Mouse (Mus musculus): ENCODE data around the gene Acod1. TPM values are rescaled to one million over a fixed set of nuclear protein-coding genes. Genes with fewer than 3 reads are reported as not detected.

Gene Acod1
- polyA plus RNA-seq, 1 experiment from 2014 or later: not detected

- 2% methylated on average over 10 of the region's 10 CpGs for WGBS
- peak overlapping the region; percentile 90 for H3K4me2 ChIP-seq (replicated peaks; ENCODE audit: low read depth)
- no peaks in the 10 kb centered on the region for H3K27me3 ChIP-seq (replicated peaks; ENCODE audit: control insufficient read depth, insufficient read depth, low read length)
- H3K4me1 ChIP-seq (replicated peaks; ENCODE audit: control insufficient read depth, insufficient read depth, low read length): no peaks in the 10 kb centered on the region
- H3K36me3 ChIP-seq (ENCODE audit: control insufficient read depth, insufficient read depth): peaks cover 26% of the 10 kb centered on the region
- no peak for TF ChIP-seq CTCF (IDR thresholded peaks at IDR 0.05; ENCODE audit: low read depth)
- H3K27ac ChIP-seq (ENCODE audit: low read depth, low read length): peak overlapping the region; percentile 80; the same call in 1 of the 2 replicates
- ATAC-seq: no peak
- peak overlapping the region; percentile 79 for H3K9ac ChIP-seq (ENCODE audit: low read depth, low read length)
- H3K4me3 ChIP-seq (ENCODE audit: low read depth, low read length): peak overlapping the region; percentile 77
- no peaks in the 10 kb centered on the region for H3K9me3 ChIP-seq (ENCODE audit: control insufficient read depth)
Measured at GRCm38 (mm10) chr14:103070790-103071189, 24.0 kb downstream of the Acod1 start.

GRCm38 (mm10) chr14:103071471-103071870 is 24.7 kb downstream of the Acod1 start:
- ATAC-seq: no peak
- 87% methylated on average over 12 of the region's 12 CpGs for WGBS
- H3K4me2 ChIP-seq (replicated peaks; ENCODE audit: low read depth): no peak overlapping the region
- H3K4me3 ChIP-seq (ENCODE audit: low read depth, low read length): no peak overlapping the region
- no peaks in the 10 kb centered on the region for H3K27me3 ChIP-seq (replicated peaks; ENCODE audit: control insufficient read depth, insufficient read depth, low read length)
- no peaks in the 10 kb centered on the region for H3K9me3 ChIP-seq (ENCODE audit: control insufficient read depth)
- peaks cover 30% of the 10 kb centered on the region for H3K36me3 ChIP-seq (ENCODE audit: control insufficient read depth, insufficient read depth)
- no peaks in the 10 kb centered on the region for H3K4me1 ChIP-seq (replicated peaks; ENCODE audit: control insufficient read depth, insufficient read depth, low read length)
- no peak overlapping the region for H3K27ac ChIP-seq (ENCODE audit: low read depth, low read length)
- no peak overlapping the region for H3K9ac ChIP-seq (ENCODE audit: low read depth, low read length)
- no peak for TF ChIP-seq CTCF (IDR thresholded peaks at IDR 0.05; ENCODE audit: low read depth)

- ATAC-seq: no peak
- H3K27me3 ChIP-seq (replicated peaks; ENCODE audit: control insufficient read depth, insufficient read depth, low read length): no peaks in the 10 kb centered on the region
- no peaks in the 10 kb centered on the region for H3K4me1 ChIP-seq (replicated peaks; ENCODE audit: control insufficient read depth, insufficient read depth, low read length)
- H3K36me3 ChIP-seq (ENCODE audit: control insufficient read depth, insufficient read depth): peaks cover 37% of the 10 kb centered on the region
- no peak overlapping the region for H3K4me3 ChIP-seq (ENCODE audit: low read depth, low read length)
- no peaks in the 10 kb centered on the region for H3K9me3 ChIP-seq (ENCODE audit: control insufficient read depth)
- TF ChIP-seq CTCF (IDR thresholded peaks at IDR 0.05; ENCODE audit: low read depth): no peak
- H3K27ac ChIP-seq (ENCODE audit: low read depth, low read length): no peak overlapping the region
- H3K9ac ChIP-seq (ENCODE audit: low read depth, low read length): no peak overlapping the region
- H3K4me2 ChIP-seq (replicated peaks; ENCODE audit: low read depth): no peak overlapping the region
- 88% methylated on average over 4 of the region's 4 CpGs for WGBS
Measured at GRCm38 (mm10) chr14:103072731-103073130, 26.0 kb downstream of the Acod1 start.

GRCm38 (mm10) chr14:103073825-103074224 is 27.0 kb downstream of the Acod1 start:
- H3K9ac ChIP-seq (ENCODE audit: low read depth, low read length): no peak overlapping the region
- no peak overlapping the region for H3K27ac ChIP-seq (ENCODE audit: low read depth, low read length)
- no peak overlapping the region for H3K4me3 ChIP-seq (ENCODE audit: low read depth, low read length)
- no peaks in the 10 kb centered on the region for H3K9me3 ChIP-seq (ENCODE audit: control insufficient read depth)
- no peak for TF ChIP-seq CTCF (IDR thresholded peaks at IDR 0.05; ENCODE audit: low read depth)
- no peak for ATAC-seq
- no peaks in the 10 kb centered on the region for H3K27me3 ChIP-seq (replicated peaks; ENCODE audit: control insufficient read depth, insufficient read depth, low read length)
- H3K36me3 ChIP-seq (ENCODE audit: control insufficient read depth, insufficient read depth): peaks cover 41% of the 10 kb centered on the region
- no peaks in the 10 kb centered on the region for H3K4me1 ChIP-seq (replicated peaks; ENCODE audit: control insufficient read depth, insufficient read depth, low read length)
- no peak overlapping the region for H3K4me2 ChIP-seq (replicated peaks; ENCODE audit: low read depth)
- 97% methylated on average over 8 of the region's 8 CpGs for WGBS

GRCm38 (mm10) chr14:103075166-103075565 is 28.4 kb downstream of the Acod1 start:
- H3K4me3 ChIP-seq (ENCODE audit: low read depth, low read length): no peak overlapping the region
- ATAC-seq: no peak

GRCm38 (mm10) chr14:103077272-103078005 is 30.7 kb downstream of the Acod1 start:
- no peak for ATAC-seq
- WGBS: 91% methylated on average over 9 of the region's 9 CpGs
- H3K27me3 ChIP-seq (replicated peaks; ENCODE audit: control insufficient read depth, insufficient read depth, low read length): no peaks in the 10 kb centered on the region
- H3K4me3 ChIP-seq (ENCODE audit: low read depth, low read length): no peak overlapping the region
- no peak overlapping the region for H3K27ac ChIP-seq (ENCODE audit: low read depth, low read length)
- H3K4me1 ChIP-seq (replicated peaks; ENCODE audit: control insufficient read depth, insufficient read depth, low read length): no peaks in the 10 kb centered on the region
- H3K9me3 ChIP-seq (ENCODE audit: control insufficient read depth): no peaks in the 10 kb centered on the region
- H3K36me3 ChIP-seq (ENCODE audit: control insufficient read depth, insufficient read depth): peaks cover 45% of the 10 kb centered on the region
- H3K9ac ChIP-seq (ENCODE audit: low read depth, low read length): no peak overlapping the region
- no peak for TF ChIP-seq CTCF (IDR thresholded peaks at IDR 0.05; ENCODE audit: low read depth)
- H3K4me2 ChIP-seq (replicated peaks; ENCODE audit: low read depth): no peak overlapping the region

More at GRCm38 (mm10) chr14:103075166-103075565, 28.4 kb downstream of the Acod1 start:
- no peaks in the 10 kb centered on the region for H3K9me3 ChIP-seq (ENCODE audit: control insufficient read depth)
- H3K27me3 ChIP-seq (replicated peaks; ENCODE audit: control insufficient read depth, insufficient read depth, low read length): no peaks in the 10 kb centered on the region
- WGBS: 88% methylated on average over 7 of the region's 7 CpGs
- no peak overlapping the region for H3K27ac ChIP-seq (ENCODE audit: low read depth, low read length)
- no peak overlapping the region for H3K9ac ChIP-seq (ENCODE audit: low read depth, low read length)
- peaks cover 46% of the 10 kb centered on the region for H3K36me3 ChIP-seq (ENCODE audit: control insufficient read depth, insufficient read depth)
- H3K4me1 ChIP-seq (replicated peaks; ENCODE audit: control insufficient read depth, insufficient read depth, low read length): no peaks in the 10 kb centered on the region
- H3K4me2 ChIP-seq (replicated peaks; ENCODE audit: low read depth): no peak overlapping the region
- TF ChIP-seq CTCF (IDR thresholded peaks at IDR 0.05; ENCODE audit: low read depth): no peak
